Mouse (Mus musculus) forebrain, embryonic 14.5 days (tissue): Measurements from ENCODE around the gene Krt88. TPM values are rescaled to one million over a fixed set of nuclear protein-coding genes. Genes with fewer than 3 reads are reported as not detected.

ENCODE experiments used
- ATAC-seq: fragments of 200-750 bp; cut with Nextera tagmentation; 2 replicates; pipeline ENCODE4 v1.8.0; 2017; ENCODE audit warnings: mild to moderate bottlenecking, moderate library complexity
- DNase-seq: peaks from one replicate; pipeline ENCODE4 v3.0.0-alpha.2; 2015; ENCODE audit warnings: low spot score
- H3K27ac ChIP-seq: fragments of 300-500 bp; sonication (generic); 2 replicates; pipeline ENCODE4 v1.5.1; 2014; ENCODE audit warnings: low read depth, mild to moderate bottlenecking, control low read depth, low read length, moderate library complexity
- H3K27me3 ChIP-seq: fragments of 300-500 bp; sonication (generic); replicated peaks from 2 replicates; pipeline ENCODE4 v1.6.1; 2014; ENCODE audit warnings: low read length, control low read depth, mixed read lengths; ENCODE audit not compliant: control insufficient read depth, insufficient read depth
- H3K36me3 ChIP-seq: fragments of 300-500 bp; sonication (generic); 2 replicates; pipeline ENCODE4 v1.6.1; 2014; ENCODE audit warnings: low read length, control low read depth; ENCODE audit not compliant: control insufficient read depth, insufficient read depth
- H3K4me1 ChIP-seq: fragments of 300-500 bp; sonication (generic); 2 replicates; pipeline ENCODE4 v1.6.1; 2014; ENCODE audit warnings: antibody characterized with exemption, low read length, control low read depth; ENCODE audit not compliant: control insufficient read depth, insufficient read depth
- H3K4me2 ChIP-seq: fragments of 300-500 bp; sonication (generic); 2 replicates; pipeline ENCODE4 v1.6.1; 2014; ENCODE audit warnings: mild to moderate bottlenecking, control low read depth, low read length
- H3K4me3 ChIP-seq: fragments of 300-500 bp; sonication (generic); 2 replicates; pipeline ENCODE4 v1.5.1; 2014; ENCODE audit warnings: low read depth, low read length, control low read depth
- H3K9ac ChIP-seq: fragments of 300-500 bp; sonication (generic); 2 replicates; pipeline ENCODE4 v1.6.1; 2014; ENCODE audit warnings: mild to moderate bottlenecking, low read length, control low read depth, moderate library complexity
- H3K9me3 ChIP-seq: fragments of 300-500 bp; sonication (generic); replicated peaks from 2 replicates; pipeline ENCODE4 v1.6.1; 2016; ENCODE audit warnings: low read length, control low read depth, mixed read lengths; ENCODE audit not compliant: control insufficient read depth
- WGBS: fragments of 180-500 bp; shearing (Covaris S2); extraction: QIAGEN DNeasy Blood & Tissue Kit; methylation state at CpG from one replicate; pipeline ENCODE4 v1.1.7; 2014; 5-methylcytosine and 5-hydroxymethylcytosine counted together
- polyA plus RNA-seq: library from polyadenylated mRNA; unstranded; fragments of >200 nt; fragmentation: Nextera tagmentation; extraction: Ambion mirVana; gene quantifications from 2 replicates; pipeline ENCODE4 v1.2.1, GENCODE M21; 2014

Gene Krt88
- polyA plus RNA-seq, 1 experiment from 2014 or later: not detected

- WGBS: 85% methylated on average over 7 of the region's 7 CpGs
- ATAC-seq (no peak), DNase-seq (no peak)
- H3K4me1 ChIP-seq: no peaks in the 10 kb centered on the region
- no peaks in the 10 kb centered on the region for H3K9me3 ChIP-seq
- H3K9ac ChIP-seq: no peak overlapping the region
- no peak overlapping the region for H3K4me3 ChIP-seq
- no peak overlapping the region for H3K27ac ChIP-seq
- no peaks in the 10 kb centered on the region for H3K36me3 ChIP-seq
- peaks cover 4% of the 10 kb centered on the region; the same call in 1 of the 2 replicates for H3K27me3 ChIP-seq
- H3K4me2 ChIP-seq: no peak overlapping the region
These were observed 10.9 kb upstream of the Krt88 start for GRCm38 (mm10) chr15:101436611-101437010.

GRCm38 (mm10) chr15:101438555-101438954 is 9.0 kb upstream of the Krt88 start, which contains the start of gene Krt87:
Gene Krt87, minus strand, starts transcription at chr15:101438804.
- H3K4me2 ChIP-seq: peak within 1 kb of the TSS; percentile 57
- under 1% methylated on average over 30 of the region's 34 CpGs for WGBS
- ATAC-seq: no peak
- no peak within 1 kb of the TSS for H3K27ac ChIP-seq
- peak; percentile 31 for DNase-seq
- H3K4me1 ChIP-seq: no peaks in the 10 kb centered on the region
- no peaks in the 10 kb centered on the region for H3K36me3 ChIP-seq
- peak within 1 kb of the TSS; percentile 54 for H3K9ac ChIP-seq
- H3K4me3 ChIP-seq: peak within 1 kb of the TSS; percentile 30
- no peaks in the 10 kb centered on the region for H3K9me3 ChIP-seq
- peaks cover 4% of the 10 kb centered on the region; the same call in 1 of the 2 replicates for H3K27me3 ChIP-seq

- no peaks in the 10 kb centered on the region for H3K36me3 ChIP-seq
- 73% methylated on average over 4 of the region's 4 CpGs for WGBS
- H3K9ac ChIP-seq: no peak overlapping the region
- 0 out of 2 replicates have a peak overlapping the region, but pooled peaks have one; percentile 5 for H3K27ac ChIP-seq
- H3K9me3 ChIP-seq: no peaks in the 10 kb centered on the region
- no peaks in the 10 kb centered on the region for H3K4me1 ChIP-seq
- DNase-seq (peak; percentile 25), ATAC-seq (no peak)
- peaks cover 4% of the 10 kb centered on the region; the same call in 1 of the 2 replicates for H3K27me3 ChIP-seq
- no peak overlapping the region for H3K4me2 ChIP-seq
- H3K4me3 ChIP-seq: no peak overlapping the region
These were observed 6.7 kb upstream of the Krt88 start for GRCm38 (mm10) chr15:101440837-101441236.

- no peaks in the 10 kb centered on the region for H3K4me1 ChIP-seq
- H3K27ac ChIP-seq: no peak overlapping the region
- H3K9ac ChIP-seq: no peak overlapping the region
- no peak for ATAC-seq
- WGBS: 50% methylated on average over 11 of the region's 11 CpGs
- H3K4me3 ChIP-seq: no peak overlapping the region
- peak; percentile 19 for DNase-seq
- no peaks in the 10 kb centered on the region for H3K9me3 ChIP-seq
- no peaks in the 10 kb centered on the region for H3K27me3 ChIP-seq
- no peak overlapping the region for H3K4me2 ChIP-seq
- no peaks in the 10 kb centered on the region for H3K36me3 ChIP-seq
These were observed 972 bp upstream of the Krt88 start for GRCm38 (mm10) chr15:101446572-101446971.

- Histone ChIP-seq H3K9ac (no peak overlapping the region), H3K27ac (no peak overlapping the region), H3K4me1 (no peaks in the 10 kb centered on the region), H3K9me3 (no peaks in the 10 kb centered on the region), H3K4me2 (no peak overlapping the region), H3K36me3 (no peaks in the 10 kb centered on the region), H3K27me3 (no peaks in the 10 kb centered on the region), H3K4me3 (no peak overlapping the region)
- peak; percentile 40; the same call in 1 of the 2 replicates for ATAC-seq
- DNase-seq: peak; percentile 47
- 7% methylated on average over 13 of the region's 13 CpGs for WGBS
These were observed 5.7 kb downstream of the Krt88 start for GRCm38 (mm10) chr15:101453093-101453736.

- DNase-seq (no peak), ATAC-seq (no peak)
- H3K27ac ChIP-seq: no peak overlapping the region
- no peak overlapping the region for H3K4me2 ChIP-seq
- H3K9me3 ChIP-seq: no peaks in the 10 kb centered on the region
- no peaks in the 10 kb centered on the region for H3K36me3 ChIP-seq
- no peaks in the 10 kb centered on the region for H3K27me3 ChIP-seq
- no peak overlapping the region for H3K9ac ChIP-seq
- H3K4me3 ChIP-seq: no peak overlapping the region
- H3K4me1 ChIP-seq: no peaks in the 10 kb centered on the region
- 86% methylated on average over 8 of the region's 8 CpGs for WGBS
These were observed 7.2 kb downstream of the Krt88 start for GRCm38 (mm10) chr15:101454774-101455173.

GRCm38 (mm10) chr15:101455292-101455691 is 7.7 kb downstream of the Krt88 start:
- H3K36me3 ChIP-seq: no peaks in the 10 kb centered on the region
- H3K9me3 ChIP-seq: no peaks in the 10 kb centered on the region
- no peak for DNase-seq
- no peaks in the 10 kb centered on the region for H3K4me1 ChIP-seq
- H3K9ac ChIP-seq: no peak overlapping the region
- WGBS: 92% methylated on average over 2 of the region's 2 CpGs
- no peak overlapping the region for H3K4me2 ChIP-seq
- no peaks in the 10 kb centered on the region for H3K27me3 ChIP-seq
- ATAC-seq: no peak
- H3K4me3 ChIP-seq: no peak overlapping the region
- H3K27ac ChIP-seq: no peak overlapping the region

- no peaks in the 10 kb centered on the region for H3K4me1 ChIP-seq
- H3K27me3 ChIP-seq: no peaks in the 10 kb centered on the region
- no peak overlapping the region for H3K9ac ChIP-seq
- no peak overlapping the region for H3K4me3 ChIP-seq
- no peaks in the 10 kb centered on the region for H3K36me3 ChIP-seq
- no peak overlapping the region for H3K27ac ChIP-seq
- no peaks in the 10 kb centered on the region for H3K9me3 ChIP-seq
- 88% methylated on average over 6 of the region's 6 CpGs for WGBS
- DNase-seq: no peak
- ATAC-seq: no peak
- H3K4me2 ChIP-seq: no peak overlapping the region
These were observed 8.3 kb downstream of the Krt88 start for GRCm38 (mm10) chr15:101455891-101456290.

- Histone ChIP-seq H3K36me3 (no peaks in the 10 kb centered on the region), H3K27ac (no peak overlapping the region), H3K4me2 (no peak overlapping the region), H3K9ac (peak overlapping the region; percentile 21; the same call in 1 of the 2 replicates), H3K4me3 (no peak overlapping the region), H3K9me3 (no peaks in the 10 kb centered on the region), H3K27me3 (no peaks in the 10 kb centered on the region), H3K4me1 (no peaks in the 10 kb centered on the region)
- ATAC-seq: no peak
- peak; percentile 35 for DNase-seq
- 42% methylated on average over 16 of the region's 16 CpGs for WGBS
These were observed 10.9 kb downstream of the Krt88 start for GRCm38 (mm10) chr15:101458361-101458930.
